Mouse (Mus musculus): ENCODE measurements around the gene Sfxn1. TPM values are rescaled to one million over a fixed set of nuclear protein-coding genes. Genes with fewer than 3 reads are reported as not detected.
A peak's percentile ranks its signal among the peaks of the same experiment; 100 is the strongest.

Gene Sfxn1
- 55.0 and 63.9 TPM in 2 replicates for polyA plus RNA-seq (2011; ENCODE audit: insufficient read length, low read depth, missing spikeins)

DNA sequence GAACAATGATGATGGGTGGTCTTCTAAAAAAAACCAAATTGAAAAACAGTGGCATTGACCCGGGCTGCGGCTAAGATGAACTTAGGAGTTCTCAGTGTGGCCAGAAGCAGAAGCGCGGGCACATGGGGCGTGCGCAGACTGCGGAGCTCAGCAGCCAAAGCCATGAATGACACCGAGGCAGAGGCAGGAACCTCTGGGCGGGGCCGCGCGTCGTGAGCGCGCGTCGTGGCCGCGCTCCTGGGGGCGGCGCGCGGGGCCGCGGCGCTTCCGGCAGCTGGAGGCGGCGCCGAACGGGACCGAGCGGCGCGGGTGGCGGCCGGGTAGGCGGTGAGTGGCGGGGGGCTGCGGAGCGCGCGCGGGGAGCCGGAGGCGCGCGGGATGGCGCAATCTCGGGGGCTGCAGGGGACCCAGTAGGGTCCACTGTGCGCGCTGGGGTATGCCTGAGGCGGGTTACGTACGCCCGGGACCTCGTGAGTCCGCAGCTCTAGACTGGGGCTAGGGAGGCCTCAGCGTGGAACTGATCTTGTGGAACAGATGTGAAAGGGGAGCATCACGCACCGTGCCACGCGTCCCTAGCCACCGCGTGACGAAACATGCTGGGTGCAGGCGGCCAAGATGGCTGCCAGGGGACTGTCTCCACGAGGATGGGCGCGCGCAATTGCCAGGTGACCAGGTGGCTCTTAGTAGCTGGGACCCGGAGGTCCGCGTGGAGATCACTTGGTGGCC lies at the start of gene Sfxn1:
Gene Sfxn1 (plus strand): TSS at position 264 of the 726 bp plus-strand sequence.
- no peak for TF ChIP-seq CTCF (IDR thresholded peaks at IDR 0.05; ENCODE audit: borderline replicate concordance, insufficient read depth, low read length)
- TF ChIP-seq POLR2A (IDR thresholded peaks at IDR 0.05; ENCODE audit: low read depth, low read length): no peak; the same call in 1 of the 2 replicates
- peak within 1 kb of the TSS; percentile 64 for H3K4me3 ChIP-seq (ENCODE audit: insufficient read depth, low read length)
- H3K27ac ChIP-seq (ENCODE audit: insufficient read depth, low read length): peak within 1 kb of the TSS; percentile 28
- no peaks in the 10 kb centered on the region for H3K4me1 ChIP-seq (ENCODE audit: control insufficient read depth, insufficient read depth, low read length)

DNA sequence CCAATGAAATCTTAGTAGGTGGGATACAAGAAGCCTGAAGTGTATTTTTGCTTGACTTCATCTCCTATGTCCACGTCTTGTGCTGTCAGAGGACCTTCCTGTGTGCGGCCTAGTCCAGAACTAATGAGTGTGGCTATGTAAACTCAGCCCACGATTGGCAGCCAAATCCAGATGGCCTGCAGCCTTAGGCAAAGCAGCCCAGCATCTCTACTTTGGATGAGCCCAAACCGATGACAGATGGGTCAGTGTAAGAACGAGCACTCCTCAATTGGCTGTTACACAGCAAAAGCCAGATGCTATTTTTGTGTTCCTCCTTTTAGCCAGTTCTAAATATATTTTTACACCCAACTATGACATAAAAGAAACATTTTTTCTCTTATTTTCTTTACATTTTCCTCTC lies 48.4 kb upstream of the Sfxn1 start:
- Histone ChIP-seq H3K4me3 (ENCODE audit: insufficient read depth, low read length) (no peak overlapping the region), H3K27ac (ENCODE audit: insufficient read depth, low read length) (no peak overlapping the region), H3K4me1 (ENCODE audit: control insufficient read depth, insufficient read depth, low read length) (no peaks in the 10 kb centered on the region)
- TF ChIP-seq CTCF (IDR thresholded peaks at IDR 0.05; ENCODE audit: borderline replicate concordance, insufficient read depth, low read length) (no peak), POLR2A (IDR thresholded peaks at IDR 0.05; ENCODE audit: low read depth, low read length) (no peak)

DNA sequence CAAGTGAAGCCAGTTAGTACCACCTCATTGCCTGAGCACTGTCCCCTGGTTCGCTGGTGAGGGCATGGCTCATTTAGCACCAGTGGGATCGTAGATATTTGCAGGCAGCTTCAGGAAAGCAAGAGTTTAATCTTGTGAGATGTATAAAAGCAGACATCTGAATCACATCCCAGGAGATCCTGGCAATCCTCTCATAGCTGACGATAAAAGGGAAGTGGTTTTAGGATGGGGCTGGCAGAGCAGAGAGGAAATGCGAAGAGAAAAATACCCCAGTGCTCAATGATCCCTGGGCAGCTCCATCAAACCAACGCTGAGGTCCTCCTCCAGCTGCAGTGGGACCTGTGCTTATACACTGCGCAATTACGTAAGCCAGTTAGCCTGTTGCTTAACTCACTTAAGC lies 44.6 kb upstream of the Sfxn1 start:
- H3K4me1 ChIP-seq (ENCODE audit: control insufficient read depth, insufficient read depth, low read length): no peaks in the 10 kb centered on the region
- TF ChIP-seq CTCF (IDR thresholded peaks at IDR 0.05; ENCODE audit: borderline replicate concordance, insufficient read depth, low read length): no peak
- TF ChIP-seq POLR2A (IDR thresholded peaks at IDR 0.05; ENCODE audit: low read depth, low read length): no peak
- H3K4me3 ChIP-seq (ENCODE audit: insufficient read depth, low read length): no peak overlapping the region
- no peak overlapping the region for H3K27ac ChIP-seq (ENCODE audit: insufficient read depth, low read length)

DNA sequence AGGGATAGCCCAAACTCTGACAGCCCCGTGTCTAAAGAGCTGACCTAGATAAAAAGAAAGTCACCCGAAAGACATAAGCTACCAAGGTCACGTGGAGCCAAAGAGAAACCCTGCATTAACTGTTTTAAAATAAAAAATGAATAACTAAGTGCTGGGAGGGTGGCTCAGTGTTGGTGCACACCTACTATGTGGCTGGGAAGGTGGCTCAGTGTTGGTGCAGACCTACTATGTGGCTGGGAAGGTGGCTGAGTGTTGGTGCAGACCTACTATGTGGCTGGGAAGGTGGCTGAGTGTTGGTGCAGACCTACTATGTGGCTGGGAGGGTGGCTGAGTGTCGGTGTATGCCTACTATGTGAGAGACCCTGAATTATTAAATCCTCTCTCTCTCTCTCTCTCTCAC lies 38.0 kb upstream of the Sfxn1 start:
- TF ChIP-seq CTCF (IDR thresholded peaks at IDR 0.05; ENCODE audit: borderline replicate concordance, insufficient read depth, low read length) (no peak), POLR2A (IDR thresholded peaks at IDR 0.05; ENCODE audit: low read depth, low read length) (no peak)
- Histone ChIP-seq H3K4me1 (ENCODE audit: control insufficient read depth, insufficient read depth, low read length) (no peaks in the 10 kb centered on the region), H3K27ac (ENCODE audit: insufficient read depth, low read length) (no peak overlapping the region), H3K4me3 (ENCODE audit: insufficient read depth, low read length) (no peak overlapping the region)

DNA sequence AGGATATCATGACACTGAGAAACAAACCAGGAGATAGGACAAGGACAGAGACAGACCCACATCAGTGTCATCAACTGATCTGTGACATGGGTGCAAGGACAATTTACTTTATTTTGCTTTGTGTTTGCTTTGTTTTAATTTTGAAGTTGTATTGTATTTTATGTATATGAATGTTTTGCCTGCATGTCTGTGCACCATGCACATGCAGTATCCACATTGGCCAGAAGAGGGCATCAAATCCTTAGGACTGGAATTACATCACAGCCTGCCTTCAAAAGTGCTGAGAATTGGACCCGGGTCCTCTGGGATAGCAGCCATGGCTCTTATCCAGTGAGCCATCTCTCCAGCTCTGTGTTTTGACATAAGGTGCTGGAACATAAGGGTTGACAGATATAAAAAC lies 36.1 kb upstream of the Sfxn1 start:
- no peak overlapping the region for H3K4me3 ChIP-seq (ENCODE audit: insufficient read depth, low read length)
- no peak overlapping the region for H3K27ac ChIP-seq (ENCODE audit: insufficient read depth, low read length)
- TF ChIP-seq CTCF (IDR thresholded peaks at IDR 0.05; ENCODE audit: borderline replicate concordance, insufficient read depth, low read length): no peak
- no peak for TF ChIP-seq POLR2A (IDR thresholded peaks at IDR 0.05; ENCODE audit: low read depth, low read length)
- H3K4me1 ChIP-seq (ENCODE audit: control insufficient read depth, insufficient read depth, low read length): no peaks in the 10 kb centered on the region

DNA sequence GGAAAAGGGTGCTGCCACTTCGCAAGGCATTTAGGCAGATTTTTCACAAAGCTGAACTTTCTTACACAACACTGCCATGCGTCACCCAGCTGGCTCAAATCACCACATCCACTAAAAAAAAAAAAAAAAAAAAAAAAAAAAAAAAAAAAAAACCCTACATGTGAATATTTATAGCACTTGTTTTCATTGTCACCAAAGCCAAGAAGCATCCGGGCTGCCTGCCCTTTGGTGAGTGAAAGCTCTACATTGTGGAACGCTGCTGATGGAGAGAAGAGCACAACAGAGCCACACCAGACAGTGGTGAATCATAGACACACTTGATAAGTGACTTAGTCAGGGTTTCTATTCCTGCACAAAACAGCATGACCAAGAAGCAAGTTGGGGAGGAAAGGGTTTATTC lies 33.7 kb upstream of the Sfxn1 start:
- H3K27ac ChIP-seq (ENCODE audit: insufficient read depth, low read length): no peak overlapping the region
- no peaks in the 10 kb centered on the region for H3K4me1 ChIP-seq (ENCODE audit: control insufficient read depth, insufficient read depth, low read length)
- TF ChIP-seq POLR2A (IDR thresholded peaks at IDR 0.05; ENCODE audit: low read depth, low read length): no peak
- TF ChIP-seq CTCF (IDR thresholded peaks at IDR 0.05; ENCODE audit: borderline replicate concordance, insufficient read depth, low read length): no peak
- no peak overlapping the region for H3K4me3 ChIP-seq (ENCODE audit: insufficient read depth, low read length)

DNA sequence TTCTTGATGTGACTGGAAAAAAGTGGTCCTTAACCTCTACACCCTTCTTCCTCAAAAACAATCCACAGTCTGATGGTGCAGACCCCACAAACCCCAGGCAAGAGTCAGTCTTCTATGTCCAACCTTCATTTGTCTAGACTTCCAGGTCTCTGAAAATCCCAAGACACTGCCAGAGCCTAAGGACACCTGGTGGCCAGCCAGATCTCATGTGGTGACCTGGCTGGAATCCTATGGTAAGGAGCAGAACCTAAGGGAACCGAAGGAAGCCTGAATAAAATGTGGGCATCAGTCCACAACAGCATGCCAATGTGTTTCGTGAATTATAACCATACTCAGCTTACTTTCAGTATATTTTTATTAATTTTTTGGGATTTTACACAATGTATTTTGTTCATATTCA lies 31.4 kb upstream of the Sfxn1 start:
- H3K4me1 ChIP-seq (ENCODE audit: control insufficient read depth, insufficient read depth, low read length): no peaks in the 10 kb centered on the region
- H3K4me3 ChIP-seq (ENCODE audit: insufficient read depth, low read length): no peak overlapping the region
- TF ChIP-seq POLR2A (IDR thresholded peaks at IDR 0.05; ENCODE audit: low read depth, low read length) (no peak), CTCF (IDR thresholded peaks at IDR 0.05; ENCODE audit: borderline replicate concordance, insufficient read depth, low read length) (no peak)

DNA sequence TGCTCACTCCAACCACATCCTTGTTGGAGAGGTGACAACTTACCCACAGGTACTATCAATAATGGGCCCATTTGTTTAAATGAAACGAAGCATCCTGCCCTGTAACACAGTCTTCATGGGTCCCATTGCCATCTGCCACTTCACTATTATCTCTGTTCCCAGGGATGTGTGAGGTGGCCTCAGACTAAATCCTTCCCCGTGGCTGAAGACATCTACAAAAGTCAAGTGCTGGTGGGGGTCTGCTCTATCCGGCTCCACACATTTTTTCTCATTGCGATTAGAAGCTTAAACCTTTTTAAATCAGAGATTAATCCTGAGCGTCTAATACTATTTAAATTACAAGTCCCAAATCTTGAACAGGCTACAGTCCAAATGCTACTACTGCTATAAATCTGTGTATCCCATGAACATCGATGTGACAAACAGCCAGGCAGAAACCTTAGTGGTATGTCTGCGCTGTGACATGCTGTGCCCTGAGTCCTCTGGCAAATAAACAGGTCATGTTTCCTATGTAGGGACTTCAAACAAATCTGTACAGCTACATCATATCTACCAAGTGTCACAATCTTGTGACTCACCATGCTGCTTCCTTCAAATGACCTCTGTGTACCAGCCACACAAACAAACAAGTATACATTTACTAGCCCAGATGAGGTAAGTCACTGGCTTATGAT lies 22.9 kb upstream of the Sfxn1 start:
- no peak overlapping the region for H3K4me3 ChIP-seq (ENCODE audit: insufficient read depth, low read length)

More for the DNA sequence above, 31.4 kb upstream of the Sfxn1 start:
- H3K27ac ChIP-seq (ENCODE audit: insufficient read depth, low read length): no peak overlapping the region

DNA sequence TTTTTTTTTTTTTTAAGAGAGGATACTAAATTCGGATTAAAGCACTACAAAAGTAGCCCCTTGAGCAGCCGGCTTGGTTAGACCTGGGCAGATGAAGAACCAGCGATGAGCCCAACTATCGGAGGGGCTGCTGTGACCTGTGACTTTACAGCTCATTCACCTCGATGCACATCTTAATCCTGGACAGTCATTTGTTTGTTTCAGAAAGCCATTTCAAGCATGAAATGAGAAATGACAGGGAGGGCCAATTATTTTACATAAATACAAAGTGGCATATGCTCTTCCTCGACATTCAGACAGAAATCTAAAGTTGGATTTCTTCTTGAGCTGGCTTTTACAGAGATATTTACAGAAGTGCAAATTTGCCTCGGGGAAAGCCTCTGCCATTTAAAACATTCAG lies 20.0 kb upstream of the Sfxn1 start:
- Histone ChIP-seq H3K27ac (ENCODE audit: insufficient read depth, low read length) (no peak overlapping the region), H3K4me1 (ENCODE audit: control insufficient read depth, insufficient read depth, low read length) (no peaks in the 10 kb centered on the region), H3K4me3 (ENCODE audit: insufficient read depth, low read length) (no peak overlapping the region)
- TF ChIP-seq POLR2A (IDR thresholded peaks at IDR 0.05; ENCODE audit: low read depth, low read length): no peak
- TF ChIP-seq CTCF (IDR thresholded peaks at IDR 0.05; ENCODE audit: borderline replicate concordance, insufficient read depth, low read length): no peak

More for the DNA sequence above, 22.9 kb upstream of the Sfxn1 start:
- TF ChIP-seq POLR2A (IDR thresholded peaks at IDR 0.05; ENCODE audit: low read depth, low read length) (no peak), CTCF (IDR thresholded peaks at IDR 0.05; ENCODE audit: borderline replicate concordance, insufficient read depth, low read length) (no peak)
- Histone ChIP-seq H3K27ac (ENCODE audit: insufficient read depth, low read length) (no peak overlapping the region), H3K4me1 (ENCODE audit: control insufficient read depth, insufficient read depth, low read length) (no peaks in the 10 kb centered on the region)

DNA sequence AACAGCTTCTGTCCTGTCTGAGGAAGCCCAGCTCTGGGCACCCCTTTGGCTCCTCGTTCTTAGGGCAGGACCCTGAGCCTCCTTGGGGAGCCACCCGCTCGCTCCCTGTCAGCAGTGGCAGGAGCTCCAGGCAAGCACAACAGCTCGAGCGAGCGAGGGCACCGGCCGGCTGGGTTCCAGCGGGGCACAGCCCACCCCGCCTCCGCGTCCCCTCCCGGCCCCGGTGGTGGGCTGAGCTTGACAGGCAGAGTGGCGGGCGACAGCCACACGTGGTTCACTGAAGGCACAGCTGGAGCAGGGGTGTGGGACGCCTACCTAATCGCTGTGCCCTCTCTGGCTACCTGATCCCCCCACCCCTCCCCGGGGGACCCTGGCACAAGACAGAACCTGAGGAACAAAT lies 16.7 kb upstream of the Sfxn1 start:
- no peak for TF ChIP-seq POLR2A (IDR thresholded peaks at IDR 0.05; ENCODE audit: low read depth, low read length)
- TF ChIP-seq CTCF (IDR thresholded peaks at IDR 0.05; ENCODE audit: borderline replicate concordance, insufficient read depth, low read length): no peak
- Histone ChIP-seq H3K4me1 (ENCODE audit: control insufficient read depth, insufficient read depth, low read length) (no peaks in the 10 kb centered on the region), H3K27ac (ENCODE audit: insufficient read depth, low read length) (no peak overlapping the region), H3K4me3 (ENCODE audit: insufficient read depth, low read length) (peak overlapping the region; percentile 39)
